Comparison of ENCODE assay signal across 8 mouse cellular contexts in the genomic region with DNA sequence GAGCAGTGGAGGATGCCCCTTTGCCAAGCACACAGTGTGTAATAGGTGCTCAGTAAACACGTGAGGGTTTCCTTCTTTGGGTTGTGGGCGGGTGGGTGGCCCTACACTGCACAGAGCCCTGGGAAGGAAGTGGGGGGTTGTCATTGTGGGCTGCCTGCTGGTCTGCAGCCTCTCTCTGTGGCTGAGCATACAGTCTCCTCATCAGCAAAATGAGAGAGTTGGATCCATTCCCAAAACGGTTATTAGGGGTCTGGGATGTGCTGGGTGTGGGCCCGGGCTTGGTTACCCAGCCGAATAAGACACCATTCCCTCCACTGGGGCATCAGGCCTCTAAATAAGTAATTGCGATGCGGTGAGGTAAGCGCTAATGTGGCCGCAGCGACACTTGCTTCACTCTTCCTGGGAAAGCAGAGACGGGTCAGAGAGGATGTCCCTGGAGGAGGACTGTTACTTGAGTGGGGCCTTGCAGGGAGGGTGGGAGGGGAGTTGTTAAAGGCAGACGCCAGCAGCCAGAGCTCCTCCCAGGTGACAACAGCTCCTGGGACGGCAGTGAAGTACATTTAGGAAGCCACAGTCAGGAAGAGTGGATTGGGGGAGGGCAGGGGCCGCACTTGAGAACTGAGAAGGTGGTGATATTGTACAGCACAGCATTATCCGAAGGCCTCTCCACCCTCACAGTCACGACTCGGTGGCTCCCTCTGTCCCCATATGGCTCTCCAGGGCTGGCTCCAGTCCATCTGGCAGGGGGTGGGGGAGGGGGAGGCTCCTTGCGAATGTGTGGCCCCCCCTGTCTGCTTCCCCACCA. TPM values are rescaled to one million over a fixed set of nuclear protein-coding genes. Genes with fewer than 3 reads are reported as not detected.
A peak's percentile ranks its signal among the peaks of the same experiment; 100 is the strongest.
DNase-seq lines count a peak whose midpoint lies in the region; ATAC-seq and TF ChIP-seq lines count a peak whose summit lies in the region.

No protein-coding gene starts in this region.

- no peak for TF ChIP-seq CTCF in lung, adult 2 months (IDR thresholded peaks at IDR 0.05; ENCODE audit: insufficient read depth, low read length)

- H3K4me1 ChIP-seq in lung, embryonic 16.5 days (replicated peaks; ENCODE audit: control insufficient read depth, insufficient read depth, low read length), result peaks cover 76% of the 10 kb centered on the region
- H3K4me1 ChIP-seq in lung, adult 2 months (ENCODE audit: control insufficient read depth, insufficient read depth, low read length), result peaks cover 21% of the 10 kb centered on the region
- peaks cover 29 to 59% of the 10 kb centered on the region in 2 experiments for H3K4me1 ChIP-seq in heart, embryonic 14.5 days (ENCODE audit: control insufficient read depth in 2 of 2, insufficient read depth in 2 of 2, low read length in 2 of 2)

- peak; percentile 46 for ATAC-seq in lung, embryonic 16.5 days (ENCODE audit: low read depth)
- ATAC-seq in heart, embryonic 14.5 days (ENCODE audit: insufficient number of reproducible peaks, insufficient read depth, low FRiP score, low read depth), result peak; percentile 77

- 27% methylated on average over 18 of the region's 18 CpGs for WGBS in lung, embryonic 16.5 days
- 55% methylated on average over 18 of the region's 18 CpGs for WGBS in lung, adult 2 months
- WGBS in heart, embryonic 14.5 days, result 5% methylated on average over 18 of the region's 18 CpGs

- no peaks in the 10 kb centered on the region for H3K9me3 ChIP-seq in lung, embryonic 16.5 days (ENCODE audit: control insufficient read depth, low read length)
- no peaks in the 10 kb centered on the region for H3K9me3 ChIP-seq in heart, embryonic 14.5 days (ENCODE audit: control insufficient read depth, low read length)

- H3K4me3 ChIP-seq in lung, embryonic 16.5 days (ENCODE audit: low read length), result no peak overlapping the region
- no peak overlapping the region for H3K4me3 ChIP-seq in lung, adult 2 months (replicated peaks; ENCODE audit: extremely low read depth, low read depth, low read length)
- H3K4me3 ChIP-seq in heart, embryonic 14.5 days (ENCODE audit: control insufficient read depth in 1 of 2, insufficient read depth in 1 of 2, low read depth in 1 of 2, low read length in 2 of 2), result no peak overlapping the region

- TF ChIP-seq POLR2A in lung, adult 2 months (IDR thresholded peaks at IDR 0.05; ENCODE audit: borderline replicate concordance, extremely low read depth, low read depth, low read length), result no peak

- 0 out of 2 replicates have a peak overlapping the region, but pooled peaks have one; percentile 6 for H3K4me2 ChIP-seq in lung, embryonic 16.5 days (ENCODE audit: low read depth, low read length)
- H3K4me2 ChIP-seq in heart, embryonic 14.5 days (ENCODE audit: low read length), result peak overlapping the region; percentile 24

- peaks cover 2% of the 10 kb centered on the region; the same call in 1 of the 2 replicates for H3K27me3 ChIP-seq in lung, embryonic 16.5 days (ENCODE audit: control insufficient read depth, insufficient read depth, low read depth, low read length)
- H3K27me3 ChIP-seq in heart, embryonic 14.5 days (ENCODE audit: control insufficient read depth, insufficient read depth, low read length), result peaks cover 86% of the 10 kb centered on the region

- H3K27ac ChIP-seq in lung, embryonic 16.5 days (ENCODE audit: low read length), result no peak overlapping the region
- H3K27ac ChIP-seq in heart, embryonic 14.5 days (replicated peaks in 1 of 2; ENCODE audit: control insufficient read depth in 1 of 2, insufficient read depth in 1 of 2, low read depth in 2 of 2, low read length in 2 of 2), result 0 out of 4 replicates have a peak overlapping the region, but pooled peaks of 1 of the 2 experiments have one; percentile 1

- DNase-seq in lung, adult 2 months, result no peak
- peak; percentile 52 to 79 for DNase-seq in lung, postnatal 4 days
- DNase-seq in thymus, postnatal 14 days, result peak; percentile 72
- no peak for DNase-seq in cerebellum, postnatal 14 days
- DNase-seq in ovary, adult 18-20 months (ENCODE audit: low spot score), result no peak
- no peak for DNase-seq in urinary bladder, adult 2 months (ENCODE audit: low spot score)

- H3K36me3 ChIP-seq in lung, embryonic 16.5 days (ENCODE audit: control insufficient read depth, insufficient read depth, low read length), result peaks cover 6% of the 10 kb centered on the region; the same call in 1 of the 2 replicates
- H3K36me3 ChIP-seq in heart, embryonic 14.5 days (ENCODE audit: control insufficient read depth, insufficient read depth, low read length), result peaks cover 19% of the 10 kb centered on the region

- H3K9ac ChIP-seq in lung, embryonic 16.5 days (ENCODE audit: low read length), result no peak overlapping the region
- no peak overlapping the region for H3K9ac ChIP-seq in heart, embryonic 14.5 days (ENCODE audit: low read length)

RNA-seq across cellular contexts. Expression of a gene that starts 8.3 kb away (rescaled TPM):
- polyA plus RNA-seq in lung, embryonic 16.5 days (2015; fragmentation: Nextera tagmentation; extraction: Ambion mirVana), result 23.3 and 23.4 TPM in 2 replicates
- 55.1 and 59.1 TPM in 2 replicates for polyA plus RNA-seq in lung, adult 2 months (2012; rRNA removed)
- 5.2 and 6.4 TPM in 2 replicates for polyA plus RNA-seq in heart, embryonic 14.5 days (2014; fragmentation: Nextera tagmentation; extraction: Ambion mirVana)
- polyA plus RNA-seq in urinary bladder, adult 2 months (2012; rRNA removed), result 39.4 and 49.1 TPM in 2 replicates

Comparison
In these comparisons a context has a peak if more than half of its experiments do, and no peak if none do; other contexts are left out.
1. DNase-seq: peak in lung, postnatal 4 days (2 of 2) and thymus, postnatal 14 days (single experiment); none in lung, adult 2 months (single experiment), cerebellum, postnatal 14 days (0 of 2), ovary, adult 18-20 months (single experiment) and urinary bladder, adult 2 months (single experiment).